Mouse (Mus musculus) spleen, adult 18-20 months (tissue): ENCODE data around the gene Sprr3.
"Not testable (repeated sequence)": the region's sequence is repeated elsewhere in the genome, so short reads cannot be mapped to it uniquely, and the experiment has no call there.

Experiments used
- DNase-seq, 2 experiments: peaks; one replicate each; pipeline ENCODE4 v3.0.0; 2022; ENCODE audit warnings: mixed read lengths in 2 of 2

The Sprr3 gene

GRCm38 (mm10) chr3:92458620-92459019 is at the start of gene Sprr3:
Gene Sprr3 (minus strand): TSS chr3:92458720.
- DNase-seq: no peak

- no peak for DNase-seq
Measured at GRCm38 (mm10) chr3:92508185-92508584, 49.7 kb upstream of the Sprr3 start.

- no peak for DNase-seq
Measured at GRCm38 (mm10) chr3:92503528-92503927, 45.0 kb upstream of the Sprr3 start.

GRCm38 (mm10) chr3:92500393-92500792 is 41.9 kb upstream of the Sprr3 start, which contains the start of gene Sprr4:
Gene Sprr4 (minus strand): TSS chr3:92500493.
- no peak for DNase-seq

GRCm38 (mm10) chr3:92490262-92490661 is 31.7 kb upstream of the Sprr3 start:
- not testable (repeated sequence) for DNase-seq

- no peak for DNase-seq
Measured at GRCm38 (mm10) chr3:92486307-92486706, 27.8 kb upstream of the Sprr3 start.

- DNase-seq: no peak
Measured at GRCm38 (mm10) chr3:92485863-92486262, 27.3 kb upstream of the Sprr3 start, which contains the start of gene Sprr1a. Gene Sprr1a (minus strand): TSS chr3:92485895.

- not testable (repeated sequence) for DNase-seq
Measured at GRCm38 (mm10) chr3:92481249-92481648, 22.7 kb upstream of the Sprr3 start.

GRCm38 (mm10) chr3:92470111-92470510 is 11.6 kb upstream of the Sprr3 start:
- no peak for DNase-seq

- DNase-seq: no peak
Measured at GRCm38 (mm10) chr3:92467424-92467823, 8.9 kb upstream of the Sprr3 start.

- DNase-seq: no peak
Measured at GRCm38 (mm10) chr3:92466576-92466975, 8.1 kb upstream of the Sprr3 start.

- DNase-seq: no peak
Measured at GRCm38 (mm10) chr3:92455151-92455550, 3.4 kb downstream of the Sprr3 start.

- DNase-seq: no peak
Measured at GRCm38 (mm10) chr3:92440177-92440576, 18.3 kb downstream of the Sprr3 start.

- DNase-seq: no peak
Measured at GRCm38 (mm10) chr3:92438689-92439088, 19.8 kb downstream of the Sprr3 start, which contains the start of gene Sprr1b. Gene Sprr1b (minus strand): TSS chr3:92438789.

- DNase-seq: no peak
Measured at GRCm38 (mm10) chr3:92432282-92432681, 26.2 kb downstream of the Sprr3 start, which contains the start of gene Sprr2k. Gene Sprr2k (plus strand): TSS chr3:92432582.

GRCm38 (mm10) chr3:92429323-92429722 is 29.2 kb downstream of the Sprr3 start, which contains the start of gene Gm9774:
Gene Gm9774 (minus strand): TSS chr3:92429423.
- no peak for DNase-seq

GRCm38 (mm10) chr3:92417782-92418181 is 40.7 kb downstream of the Sprr3 start, which contains the start of gene Sprr2j-ps:
Gene Sprr2j-ps (plus strand): TSS chr3:92418082.
- no peak for DNase-seq

GRCm38 (mm10) chr3:92407691-92408090 is 50.8 kb downstream of the Sprr3 start, which contains the start of gene Sprr2i:
Gene Sprr2i (plus strand): TSS chr3:92407991.
- no peak for DNase-seq
